Mouse (Mus musculus) stomach, embryonic 14.5 days (tissue): ENCODE data around the gene Myocd. TPM values are rescaled to one million over a fixed set of nuclear protein-coding genes. Genes with fewer than 3 reads are reported as not detected.

Source experiments
- ATAC-seq: fragments of 200-750 bp; cut with Nextera tagmentation; 2 replicates; pipeline ENCODE4 v1.8.0; 2017; ENCODE audit warnings: low read depth, moderate TSS enrichment; ENCODE audit not compliant: insufficient number of reproducible peaks, insufficient read depth, low FRiP score
- H3K27ac ChIP-seq: fragments of 300-500 bp; sonication (generic); 2 replicates; pipeline ENCODE4 v1.5.1; 2014; ENCODE audit warnings: mild to moderate bottlenecking, low read length, moderate library complexity, mixed read lengths
- H3K27me3 ChIP-seq: fragments of 300-500 bp; sonication (generic); 2 replicates; pipeline ENCODE4 v1.6.1; 2014; ENCODE audit warnings: low read length, control low read depth, mixed read lengths; ENCODE audit not compliant: control insufficient read depth, insufficient read depth
- H3K36me3 ChIP-seq: fragments of 300-500 bp; sonication (generic); 2 replicates; pipeline ENCODE4 v1.6.1; 2014; ENCODE audit warnings: mild to moderate bottlenecking, control low read depth, low read length, moderate library complexity, mixed read lengths; ENCODE audit not compliant: control insufficient read depth, insufficient read depth
- H3K4me1 ChIP-seq: fragments of 300-500 bp; sonication (generic); 2 replicates; pipeline ENCODE4 v1.6.1; 2014; ENCODE audit warnings: low read length, control low read depth, mixed read lengths; ENCODE audit not compliant: control insufficient read depth, insufficient read depth
- H3K4me2 ChIP-seq: fragments of 300-500 bp; sonication (generic); replicated peaks from 2 replicates; pipeline ENCODE4 v1.6.1; 2014; ENCODE audit warnings: low read depth, low read length, control low read depth
- H3K4me3 ChIP-seq: fragments of 300-500 bp; sonication (generic); 2 replicates; pipeline ENCODE4 v1.5.1; 2014; ENCODE audit warnings: low read depth, low read length, control low read depth
- H3K9ac ChIP-seq: fragments of 300-500 bp; sonication (generic); replicated peaks from 2 replicates; pipeline ENCODE4 v1.6.1; 2014; ENCODE audit warnings: low read depth, mild to moderate bottlenecking, control low read depth, low read length, moderate library complexity, mixed read lengths
- H3K9me3 ChIP-seq: fragments of 300-500 bp; sonication (generic); 2 replicates; pipeline ENCODE4 v1.6.1; 2016; ENCODE audit warnings: low read depth, low read length, control low read depth; ENCODE audit not compliant: control insufficient read depth
- WGBS: fragments of 180-500 bp; shearing (Covaris S2); extraction: QIAGEN DNeasy Blood & Tissue Kit; methylation state at CpG from one replicate; pipeline ENCODE4 v1.1.7; 2014; 5-methylcytosine and 5-hydroxymethylcytosine counted together
- polyA plus RNA-seq: library from polyadenylated mRNA; unstranded; fragments of >200 nt; fragmentation: Nextera tagmentation; extraction: Ambion mirVana; gene quantifications from 2 replicates; pipeline ENCODE4 v1.2.1, GENCODE M21; 2014

Gene Myocd
- polyA plus RNA-seq, 1 experiment from 2014 or later: 63.0 TPM

GRCm38 (mm10) chr11:65209441-65209840 lies 60.3 kb downstream of the Myocd start:
- ATAC-seq: no peak
- H3K9me3 ChIP-seq: no peaks in the 10 kb centered on the region
- H3K27ac ChIP-seq: no peak overlapping the region
- H3K4me2 ChIP-seq: no peak overlapping the region
- no peak overlapping the region for H3K9ac ChIP-seq
- WGBS: 39% methylated on average over 6 of the region's 6 CpGs
- H3K4me1 ChIP-seq: no peaks in the 10 kb centered on the region
- H3K27me3 ChIP-seq: no peaks in the 10 kb centered on the region
- H3K4me3 ChIP-seq: no peak overlapping the region
- no peaks in the 10 kb centered on the region; the same call in 1 of the 2 replicates for H3K36me3 ChIP-seq

GRCm38 (mm10) chr11:65205306-65205705 lies 64.5 kb downstream of the Myocd start:
- no peaks in the 10 kb centered on the region for H3K9me3 ChIP-seq

GRCm38 (mm10) chr11:65204651-65205050 lies 65.1 kb downstream of the Myocd start:
- WGBS: 71% methylated on average over 13 of the region's 13 CpGs
- H3K36me3 ChIP-seq: no peaks in the 10 kb centered on the region
- H3K27ac ChIP-seq: no peak overlapping the region
- no peaks in the 10 kb centered on the region for H3K27me3 ChIP-seq
- no peak overlapping the region for H3K4me2 ChIP-seq
- no peak for ATAC-seq
- H3K4me3 ChIP-seq: no peak overlapping the region
- no peaks in the 10 kb centered on the region for H3K9me3 ChIP-seq
- H3K9ac ChIP-seq: no peak overlapping the region
- no peaks in the 10 kb centered on the region for H3K4me1 ChIP-seq

More at GRCm38 (mm10) chr11:65205306-65205705, 64.5 kb downstream of the Myocd start:
- Histone ChIP-seq H3K4me2 (no peak overlapping the region), H3K36me3 (no peaks in the 10 kb centered on the region), H3K27ac (no peak overlapping the region), H3K4me3 (no peak overlapping the region), H3K9ac (no peak overlapping the region), H3K4me1 (no peaks in the 10 kb centered on the region), H3K27me3 (no peaks in the 10 kb centered on the region)
- WGBS: 84% methylated on average over 5 of the region's 5 CpGs
- no peak for ATAC-seq

- no peaks in the 10 kb centered on the region for H3K9me3 ChIP-seq
- ATAC-seq: no peak
- 68% methylated on average over 1 of the region's 1 CpGs for WGBS
Observed at GRCm38 (mm10) chr11:65203020-65203419, 66.8 kb downstream of the Myocd start.

GRCm38 (mm10) chr11:65202236-65202635 lies 67.6 kb downstream of the Myocd start:
- Histone ChIP-seq H3K27me3 (no peaks in the 10 kb centered on the region), H3K4me2 (no peak overlapping the region), H3K9me3 (no peaks in the 10 kb centered on the region), H3K4me3 (no peak overlapping the region), H3K9ac (no peak overlapping the region), H3K27ac (no peak overlapping the region), H3K36me3 (no peaks in the 10 kb centered on the region), H3K4me1 (no peaks in the 10 kb centered on the region)
- no peak for ATAC-seq
- WGBS: 46% methylated on average over 5 of the region's 5 CpGs

More at GRCm38 (mm10) chr11:65203020-65203419, 66.8 kb downstream of the Myocd start:
- Histone ChIP-seq H3K36me3 (no peaks in the 10 kb centered on the region), H3K27ac (no peak overlapping the region), H3K9ac (no peak overlapping the region), H3K4me3 (no peak overlapping the region), H3K4me2 (no peak overlapping the region), H3K27me3 (no peaks in the 10 kb centered on the region), H3K4me1 (no peaks in the 10 kb centered on the region)

- WGBS: 84% methylated on average over 3 of the region's 3 CpGs
- H3K36me3 ChIP-seq: 0 out of 2 replicates have a peak, but pooled peaks cover 2% of the 10 kb centered on the region
Observed at GRCm38 (mm10) chr11:65198026-65198425, 71.8 kb downstream of the Myocd start.

GRCm38 (mm10) chr11:65197280-65197679 lies 72.5 kb downstream of the Myocd start:
- Histone ChIP-seq H3K36me3 (0 out of 2 replicates have a peak, but pooled peaks cover 2% of the 10 kb centered on the region), H3K4me3 (no peak overlapping the region), H3K9me3 (no peaks in the 10 kb centered on the region), H3K27me3 (no peaks in the 10 kb centered on the region), H3K27ac (no peak overlapping the region), H3K4me1 (no peaks in the 10 kb centered on the region), H3K4me2 (no peak overlapping the region), H3K9ac (no peak overlapping the region)
- 3% methylated on average over 3 of the region's 3 CpGs for WGBS
- no peak for ATAC-seq

More at GRCm38 (mm10) chr11:65198026-65198425, 71.8 kb downstream of the Myocd start:
- Histone ChIP-seq H3K9me3 (no peaks in the 10 kb centered on the region), H3K4me3 (no peak overlapping the region), H3K27ac (no peak overlapping the region), H3K27me3 (no peaks in the 10 kb centered on the region), H3K4me2 (no peak overlapping the region), H3K4me1 (no peaks in the 10 kb centered on the region), H3K9ac (no peak overlapping the region)
- no peak for ATAC-seq

GRCm38 (mm10) chr11:65186974-65187373 lies 82.8 kb downstream of the Myocd start:
- H3K36me3 ChIP-seq: no peaks in the 10 kb centered on the region; the same call in 1 of the 2 replicates
- no peaks in the 10 kb centered on the region for H3K9me3 ChIP-seq
- H3K27ac ChIP-seq: no peak overlapping the region
- no peak overlapping the region for H3K4me3 ChIP-seq
- H3K4me1 ChIP-seq: no peaks in the 10 kb centered on the region
- H3K9ac ChIP-seq: no peak overlapping the region
- no peaks in the 10 kb centered on the region for H3K27me3 ChIP-seq
- 74% methylated on average over 12 of the region's 12 CpGs for WGBS
- ATAC-seq: no peak
- no peak overlapping the region for H3K4me2 ChIP-seq

- no peak for ATAC-seq
Observed at GRCm38 (mm10) chr11:65185114-65185513, 84.7 kb downstream of the Myocd start.

More at GRCm38 (mm10) chr11:65185114-65185513, 84.7 kb downstream of the Myocd start:
- Histone ChIP-seq H3K27ac (no peak overlapping the region), H3K9me3 (no peaks in the 10 kb centered on the region), H3K27me3 (no peaks in the 10 kb centered on the region), H3K36me3 (no peaks in the 10 kb centered on the region; the same call in 1 of the 2 replicates), H3K4me1 (no peaks in the 10 kb centered on the region), H3K4me3 (no peak overlapping the region), H3K4me2 (no peak overlapping the region), H3K9ac (no peak overlapping the region)
- WGBS: 89% methylated on average over 1 of the region's 1 CpGs
